Mouse (Mus musculus) embryo, embryonic 11.5 days (tissue): ENCODE results near the gene Zbtb24.

Source experiments
- DNase-seq: peaks from one replicate; pipeline ENCODE4 v3.0.0-alpha.2; 2012; ENCODE audit warnings: low read depth, low spot score

Zbtb24 gene

DNA sequence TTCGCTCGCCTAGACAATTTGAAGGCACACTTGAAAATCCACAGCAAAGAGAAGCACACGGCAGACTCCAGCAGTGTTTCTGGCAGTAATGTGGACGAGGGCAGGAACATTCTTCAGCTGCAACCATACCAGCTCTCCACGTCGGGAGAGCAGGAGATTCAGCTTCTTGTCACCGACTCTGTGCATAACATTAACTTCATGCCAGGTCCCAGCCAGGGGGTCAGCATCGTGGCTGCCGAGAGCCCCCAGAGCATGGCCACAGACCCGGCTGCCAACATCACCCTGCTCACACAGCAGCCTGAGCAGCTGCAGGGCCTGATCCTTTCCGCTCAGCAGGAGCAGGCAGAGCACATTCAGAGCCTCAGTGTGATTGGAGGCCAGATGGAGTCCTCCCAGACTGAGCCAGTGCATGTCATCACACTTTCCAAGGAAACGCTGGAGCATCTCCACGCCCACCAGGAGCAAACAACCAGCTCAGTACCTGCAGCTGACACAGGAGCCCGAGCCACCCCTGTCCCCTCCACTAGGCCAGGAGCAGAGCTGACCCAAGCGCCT is 14.3 kb downstream of the Zbtb24 start:
- no peak for DNase-seq

- DNase-seq, result no peak
Measured at GRCm38 (mm10) chr10:41467325-41467724, 17.1 kb downstream of the Zbtb24 start.

DNA sequence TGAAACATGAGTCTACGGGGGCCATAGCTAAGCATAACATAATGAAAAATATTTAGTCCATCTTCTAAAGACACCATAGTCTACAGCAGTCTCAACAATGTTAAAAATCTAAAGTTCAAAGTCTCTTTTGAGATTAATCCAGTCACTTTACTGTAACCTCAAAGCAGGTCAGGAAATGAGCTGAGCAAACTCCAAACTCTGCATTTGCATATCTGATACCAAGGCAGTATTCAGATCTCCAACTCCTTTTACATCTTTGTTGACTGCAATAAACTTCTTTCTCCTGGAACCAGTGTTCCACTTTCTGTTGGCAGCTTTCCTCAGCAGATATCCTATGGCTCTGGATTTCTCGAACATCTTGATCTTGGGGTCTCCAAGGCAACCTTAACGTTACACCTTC is 20.5 kb downstream of the Zbtb24 start:
- no peak for DNase-seq

GRCm38 (mm10) chr10:41472534-41472933 is 22.4 kb downstream of the Zbtb24 start:
- DNase-seq, result no peak

DNA sequence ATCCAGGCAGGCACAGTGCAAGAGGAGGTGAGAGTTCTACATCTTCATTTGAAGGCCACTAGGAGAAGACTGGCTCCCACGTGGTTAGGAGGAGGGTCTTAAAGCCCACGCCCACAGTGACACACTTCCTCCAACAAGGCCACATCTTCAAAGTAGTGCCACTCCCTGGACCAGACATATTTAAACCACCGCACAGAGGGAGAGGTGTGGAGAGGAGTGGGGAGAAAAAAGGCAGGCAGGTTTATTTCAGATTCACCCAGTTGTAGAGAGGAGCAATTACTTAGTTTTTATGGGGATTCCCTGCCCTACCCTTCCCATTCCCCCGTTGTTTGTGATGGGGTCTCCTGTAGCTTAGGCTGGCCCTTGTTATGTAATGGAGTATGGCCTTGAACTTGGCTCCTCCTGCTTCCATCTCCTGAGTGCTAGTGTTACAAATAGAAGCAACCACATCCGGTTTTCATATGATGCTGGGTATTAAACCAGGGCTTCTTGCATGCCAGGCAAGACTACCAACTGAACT is 22.8 kb downstream of the Zbtb24 start:
- no peak for DNase-seq

- no peak for DNase-seq
Measured at GRCm38 (mm10) chr10:41473782-41474468, 23.7 kb downstream of the Zbtb24 start.

GRCm38 (mm10) chr10:41474981-41475391 is 24.8 kb downstream of the Zbtb24 start:
- DNase-seq, result no peak

- DNase-seq, result no peak
Measured at GRCm38 (mm10) chr10:41476171-41477017, 26.2 kb downstream of the Zbtb24 start, which contains the start of gene Mical1. Gene Mical1, plus strand, starts transcription at chr10:41476314.

DNA sequence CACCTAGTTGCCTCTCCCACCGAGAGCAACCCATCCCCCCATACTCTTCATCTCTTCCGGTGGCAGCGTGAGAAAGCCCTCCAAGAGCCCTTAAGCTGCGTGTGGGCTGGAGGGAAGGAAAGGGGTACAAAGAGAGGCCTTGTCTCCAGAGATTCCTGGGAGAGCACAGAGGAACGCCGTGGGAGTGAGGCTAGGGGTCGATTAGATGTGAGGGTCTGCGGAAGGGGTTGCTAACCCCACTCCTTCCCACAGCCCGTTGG is 26.8 kb downstream of the Zbtb24 start:
- DNase-seq, result no peak

- DNase-seq, result peak; percentile 51
Measured at GRCm38 (mm10) chr10:41477278-41478181, 27.3 kb downstream of the Zbtb24 start.

DNA sequence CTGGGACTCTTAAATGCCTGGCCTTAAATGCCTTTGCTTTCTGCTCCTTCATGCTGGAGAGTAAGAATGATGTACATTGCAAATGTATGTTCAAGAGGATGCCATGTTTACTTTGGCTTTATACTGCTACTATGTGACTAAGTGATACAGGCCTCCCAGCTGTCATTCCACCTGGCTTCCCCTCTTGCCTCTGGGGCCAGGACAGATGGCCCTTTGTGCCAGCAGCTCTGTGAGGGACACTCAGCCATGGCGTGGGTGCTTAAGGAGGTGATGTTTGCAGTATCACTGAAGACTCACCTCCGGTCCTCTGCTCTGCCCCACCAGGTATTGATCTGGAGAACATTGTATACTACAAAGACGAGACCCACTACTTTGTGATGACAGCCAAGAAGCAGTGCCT is 29.8 kb downstream of the Zbtb24 start:
- DNase-seq, result no peak

DNA sequence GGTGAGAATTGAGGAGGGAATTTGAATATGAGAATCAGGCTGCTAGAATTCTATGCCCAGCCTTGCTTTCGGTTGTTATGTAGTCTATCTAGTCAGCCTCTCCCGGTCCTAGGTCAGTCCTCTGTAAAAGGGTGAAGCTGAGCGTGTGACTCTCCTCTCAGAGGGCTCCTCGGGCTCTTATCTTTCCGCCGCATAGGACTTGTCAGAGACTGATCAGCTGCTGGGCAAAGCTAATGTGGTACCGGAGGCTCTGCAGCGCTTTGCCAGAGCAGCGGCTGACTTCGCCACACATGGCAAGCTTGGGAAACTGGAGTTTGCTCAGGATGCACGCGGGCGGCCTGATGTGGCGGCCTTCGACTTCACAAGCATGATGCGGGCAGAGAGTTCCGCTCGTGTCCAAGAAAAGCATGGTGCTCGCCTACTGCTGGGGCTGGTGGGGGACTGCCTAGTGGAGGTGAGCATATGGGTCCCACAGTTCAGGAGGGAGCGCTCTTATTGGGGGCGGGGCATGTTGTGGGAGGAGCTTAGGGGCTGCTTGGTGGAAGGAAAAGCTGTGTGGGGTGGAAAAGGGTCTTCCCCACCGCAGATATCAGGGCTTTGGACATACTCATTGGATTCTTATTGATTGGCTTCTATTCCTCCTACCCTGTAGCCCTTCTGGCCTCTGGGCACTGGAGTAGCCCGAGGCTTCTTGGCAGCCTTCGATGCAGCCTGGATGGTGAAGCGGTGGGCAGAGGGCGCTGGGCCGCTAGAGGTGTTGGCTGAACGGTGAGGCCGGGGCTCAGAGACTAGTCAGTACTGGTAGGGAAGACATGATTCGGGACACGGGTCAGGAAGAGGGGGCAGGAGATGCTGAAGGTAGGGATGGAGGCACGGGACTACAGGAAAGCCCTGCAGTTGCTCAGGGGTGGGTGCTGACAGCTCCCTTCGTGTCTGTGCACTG is 31.0 kb downstream of the Zbtb24 start:
- no peak for DNase-seq

DNA sequence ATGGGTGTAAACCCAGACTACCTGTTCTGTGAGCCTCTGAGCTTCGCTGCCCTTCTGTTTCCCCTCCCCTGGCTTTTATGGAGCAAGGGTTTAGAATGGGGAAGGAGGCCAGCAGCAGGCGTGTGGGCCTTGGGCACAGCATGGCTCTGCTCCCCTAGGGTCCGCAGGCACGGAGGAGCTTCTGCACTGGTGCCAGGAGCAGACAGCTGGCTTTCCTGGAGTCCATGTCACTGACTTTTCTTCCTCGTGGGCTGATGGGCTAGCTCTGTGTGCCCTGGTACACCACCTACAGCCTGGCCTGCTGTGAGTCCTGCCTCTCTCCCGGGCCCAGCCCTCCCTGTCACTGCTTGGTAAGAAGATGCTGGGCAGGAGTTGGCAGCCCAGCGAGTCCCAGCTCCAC is 32.3 kb downstream of the Zbtb24 start:
- no peak for DNase-seq

DNA sequence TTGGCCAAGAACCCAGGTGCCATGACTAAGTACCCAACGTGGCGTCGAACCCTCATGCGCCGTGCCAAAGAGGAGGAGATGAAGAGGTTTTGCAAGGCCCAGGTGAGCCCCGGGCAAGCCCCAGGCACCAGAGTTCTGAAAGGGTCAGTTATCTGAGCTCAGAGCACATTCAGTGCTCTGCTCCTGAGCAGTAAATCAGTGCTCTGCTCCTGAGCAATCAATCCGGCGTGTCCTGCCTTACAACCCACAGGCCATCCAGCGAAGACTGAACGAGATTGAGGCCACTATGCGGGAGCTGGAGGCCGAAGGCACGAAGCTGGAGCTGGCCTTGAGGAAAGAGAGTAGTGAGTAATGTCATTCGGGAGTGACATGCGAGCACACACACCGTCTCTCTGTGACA is 35.6 kb downstream of the Zbtb24 start:
- DNase-seq, result no peak

- no peak for DNase-seq
Measured at GRCm38 (mm10) chr10:41486506-41487170, 36.5 kb downstream of the Zbtb24 start.

DNA sequence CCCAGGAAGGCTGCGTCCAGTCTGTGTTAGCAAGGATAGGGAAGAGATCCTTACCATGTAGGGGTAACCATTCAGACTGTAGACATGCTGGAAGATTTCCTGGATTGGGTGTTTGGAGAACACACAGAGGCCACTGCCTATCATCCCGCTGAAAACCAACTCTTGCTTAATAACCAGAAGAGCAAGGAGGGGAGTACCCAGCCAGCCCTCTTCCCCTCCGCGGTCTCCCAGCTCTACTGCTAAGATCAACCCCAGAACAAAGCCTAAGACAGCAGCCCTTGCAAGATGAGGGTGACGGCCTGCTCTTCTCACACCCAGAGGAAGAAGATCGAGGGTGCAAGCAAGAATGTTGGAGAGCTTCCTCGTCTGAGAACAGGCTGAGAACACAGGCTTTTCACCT is 38.7 kb downstream of the Zbtb24 start:
- DNase-seq, result no peak

GRCm38 (mm10) chr10:41489294-41489693 is 39.1 kb downstream of the Zbtb24 start:
- no peak for DNase-seq

GRCm38 (mm10) chr10:41489708-41490517 is 39.7 kb downstream of the Zbtb24 start, which contains the start of the genes Smpd2 and Ppil6:
Gene Smpd2, minus strand, starts transcription at chr10:41490369.
Gene Ppil6, plus strand, starts transcription at chr10:41490439.
- DNase-seq, result peak; percentile 93

GRCm38 (mm10) chr10:41490518-41490873 is 40.3 kb downstream of the Zbtb24 start:
- DNase-seq, result no peak
